Comparison of ENCODE assay signal across 15 mouse cellular contexts in genomic region chr3:83583071-83583672, GRCm38 (mm10).
DNase-seq lines count a peak whose midpoint lies in the region; ATAC-seq lines count a peak whose summit lies in the region.
"Had no signal": no experiment of that assay in that cellular context is flagged by ENCODE, and none has a peak within 500 bp of the region (broad histone marks: within the 10 kb centered on the region; RNA-seq: fewer than 3 reads in every experiment).

No protein-coding gene starts in this region.

- WGBS in forebrain, embryonic 11.5 days, result 31% methylated on average over 8 of the region's 8 CpGs
- WGBS in forebrain, embryonic 16.5 days, result 33% methylated on average over 8 of the region's 8 CpGs
- 40% methylated on average over 8 of the region's 8 CpGs for WGBS in kidney, embryonic 16.5 days
- WGBS in neural tube, embryonic 12.5 days, result 18% methylated on average over 8 of the region's 8 CpGs

- no peaks in the 10 kb centered on the region for H3K4me1 ChIP-seq in forebrain, embryonic 11.5 days (replicated peaks; ENCODE audit: control insufficient read depth, insufficient read depth, low read length)
- peaks cover 7% of the 10 kb centered on the region; the same call in 1 of the 2 replicates for H3K4me1 ChIP-seq in forebrain, embryonic 16.5 days (replicated peaks; ENCODE audit: control insufficient read depth, insufficient read depth, low read length)
- no peaks in the 10 kb centered on the region for H3K4me1 ChIP-seq in kidney, embryonic 16.5 days (ENCODE audit: insufficient read depth, low read length)
- H3K4me1 ChIP-seq in neural tube, embryonic 12.5 days, result no peaks in the 10 kb centered on the region
- H3K4me1 ChIP-seq: heart, embryonic 15.5 days; liver, embryonic 15.5 days had no signal

- peak; percentile 76 for ATAC-seq in forebrain, embryonic 11.5 days (replicated peaks; ENCODE audit: low FRiP score)
- no peak for ATAC-seq in forebrain, embryonic 16.5 days
- ATAC-seq in kidney, embryonic 16.5 days (ENCODE audit: low FRiP score, low TSS enrichment), result peak; percentile 87
- ATAC-seq in neural tube, embryonic 12.5 days (ENCODE audit: low FRiP score, low read depth), result peak; percentile 69

- no peaks in the 10 kb centered on the region for H3K36me3 ChIP-seq in forebrain, embryonic 11.5 days (ENCODE audit: control insufficient read depth, insufficient read depth, low read length)
- H3K36me3 ChIP-seq in forebrain, embryonic 16.5 days (ENCODE audit: control insufficient read depth, insufficient read depth), result no peaks in the 10 kb centered on the region
- no peaks in the 10 kb centered on the region for H3K36me3 ChIP-seq in kidney, embryonic 16.5 days (ENCODE audit: insufficient read depth, low read length)
- H3K36me3 ChIP-seq in neural tube, embryonic 12.5 days, result no peaks in the 10 kb centered on the region
- H3K36me3 ChIP-seq: heart, embryonic 15.5 days; limb, embryonic 12.5 days; liver, embryonic 15.5 days had no signal

- H3K27me3 ChIP-seq in forebrain, embryonic 11.5 days (ENCODE audit: control insufficient read depth, insufficient read depth, low read length), result no peaks in the 10 kb centered on the region
- H3K27me3 ChIP-seq in forebrain, embryonic 16.5 days (replicated peaks; ENCODE audit: control insufficient read depth, insufficient read depth, low read length), result no peaks in the 10 kb centered on the region
- H3K27me3 ChIP-seq in kidney, embryonic 16.5 days (ENCODE audit: insufficient read depth, low read length), result no peaks in the 10 kb centered on the region
- H3K27me3 ChIP-seq in neural tube, embryonic 12.5 days (replicated peaks), result peaks cover 5% of the 10 kb centered on the region; the same call in 1 of the 2 replicates
- H3K27me3 ChIP-seq: heart, embryonic 15.5 days; limb, embryonic 12.5 days; liver, embryonic 15.5 days had no signal

- H3K4me2 ChIP-seq in forebrain, embryonic 11.5 days (ENCODE audit: low read depth, low read length, severe bottlenecking), result no peak overlapping the region
- no peak overlapping the region for H3K4me2 ChIP-seq in forebrain, embryonic 16.5 days (ENCODE audit: low read length)
- H3K4me2 ChIP-seq in kidney, embryonic 16.5 days (replicated peaks; ENCODE audit: low read depth, low read length), result no peak overlapping the region
- no peak overlapping the region for H3K4me2 ChIP-seq in neural tube, embryonic 12.5 days (replicated peaks)
- H3K4me2 ChIP-seq: heart, embryonic 15.5 days; limb, embryonic 12.5 days; liver, embryonic 15.5 days had no signal

- no peak overlapping the region for H3K27ac ChIP-seq in forebrain, embryonic 11.5 days (ENCODE audit: low read depth, low read length)
- no peak overlapping the region for H3K27ac ChIP-seq in forebrain, embryonic 16.5 days (ENCODE audit: low read length)
- H3K27ac ChIP-seq in kidney, embryonic 16.5 days (ENCODE audit: low read length), result no peak overlapping the region
- H3K27ac ChIP-seq in neural tube, embryonic 12.5 days, result no peak overlapping the region
- H3K27ac ChIP-seq: heart, embryonic 15.5 days; limb, embryonic 12.5 days; liver, embryonic 15.5 days; macrophage had no signal

- no peak overlapping the region for H3K4me3 ChIP-seq in forebrain, embryonic 11.5 days (ENCODE audit: low read depth, low read length)
- H3K4me3 ChIP-seq in forebrain, embryonic 16.5 days (replicated peaks; ENCODE audit: low read length), result no peak overlapping the region
- H3K4me3 ChIP-seq in kidney, embryonic 16.5 days (ENCODE audit: low read length), result no peak overlapping the region
- H3K4me3 ChIP-seq in neural tube, embryonic 12.5 days, result no peak overlapping the region
- H3K4me3 ChIP-seq: heart, embryonic 15.5 days; limb, embryonic 12.5 days; liver, embryonic 15.5 days had no signal

- no peak overlapping the region for H3K9ac ChIP-seq in forebrain, embryonic 11.5 days (ENCODE audit: low read length)
- no peak overlapping the region for H3K9ac ChIP-seq in forebrain, embryonic 16.5 days (replicated peaks; ENCODE audit: low read depth, low read length)
- H3K9ac ChIP-seq in kidney, embryonic 16.5 days (replicated peaks; ENCODE audit: low read length), result no peak overlapping the region
- no peak overlapping the region for H3K9ac ChIP-seq in neural tube, embryonic 12.5 days
- H3K9ac ChIP-seq: heart, embryonic 15.5 days; limb, embryonic 12.5 days; liver, embryonic 15.5 days had no signal

- no peaks in the 10 kb centered on the region for H3K9me3 ChIP-seq in forebrain, embryonic 11.5 days (ENCODE audit: control insufficient read depth, low read length)
- H3K9me3 ChIP-seq in forebrain, embryonic 16.5 days (ENCODE audit: control insufficient read depth, low read length), result no peaks in the 10 kb centered on the region
- 0 out of 2 replicates have a peak, but pooled peaks cover 3% of the 10 kb centered on the region for H3K9me3 ChIP-seq in kidney, embryonic 16.5 days (ENCODE audit: low read length)
- peaks cover 5% of the 10 kb centered on the region; the same call in 1 of the 2 replicates for H3K9me3 ChIP-seq in neural tube, embryonic 12.5 days
- H3K9me3 ChIP-seq: heart, embryonic 15.5 days; liver, embryonic 15.5 days had no signal

- peak; percentile 52 for DNase-seq in forebrain, embryonic 11.5 days (ENCODE audit: low spot score)
- DNase-seq in kidney, adult 11 months, result no peak
- peak; percentile 86 for DNase-seq in embryo, embryonic 10.5 days (ENCODE audit: low spot score)
- no peak for DNase-seq in thymus, postnatal 10 days (ENCODE audit: low spot score in 2 of 2)
- DNase-seq in testis, postnatal 14 days (ENCODE audit: low spot score), result no peak
- DNase-seq: adrenal gland, postnatal 10 days; cerebellum, postnatal 25 days; layer of hippocampus, postnatal 36 days had no signal

Comparison
In these comparisons a context has a peak if more than half of its experiments do, and no peak if none do; other contexts are left out.
1. DNase-seq: peak in forebrain, embryonic 11.5 days (single experiment) and embryo, embryonic 10.5 days (single experiment); none in kidney, adult 11 months (single experiment), thymus, postnatal 10 days (0 of 2) and testis, postnatal 14 days (single experiment).